Mouse (Mus musculus): ENCODE data around the gene Ldb1. TPM values are rescaled to one million over a fixed set of nuclear protein-coding genes. Genes with fewer than 3 reads are reported as not detected.
"Not testable (repeated sequence)": the region's sequence is repeated elsewhere in the genome, so short reads cannot be mapped to it uniquely, and the experiment has no call there.

The Ldb1 gene
- polyA plus RNA-seq, 1 experiment from 2014 or later = 74.6 TPM

DNA sequence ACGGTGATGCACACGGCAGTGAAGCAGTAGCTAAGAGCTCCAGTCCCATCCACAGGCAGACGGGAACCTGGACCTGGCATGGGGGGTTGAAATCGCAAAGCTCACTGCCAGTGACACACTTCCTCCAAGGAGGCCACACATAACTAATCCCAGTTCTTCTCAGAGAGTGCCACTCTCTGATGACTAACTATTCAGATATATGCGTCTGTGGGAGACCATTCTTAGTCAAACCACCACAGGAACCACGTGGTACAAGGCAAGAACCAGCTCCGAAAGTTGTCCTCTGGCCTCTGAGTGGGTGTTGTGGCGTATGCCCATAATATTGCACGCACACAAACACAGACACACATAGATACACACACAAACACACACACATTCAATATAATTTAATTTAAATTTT lies 42.7 kb downstream of the Ldb1 start:
- no peak for ATAC-seq (replicated peaks; ENCODE audit: low FRiP score, low TSS enrichment, low read depth)
- peaks cover 12% of the 10 kb centered on the region for H3K4me1 ChIP-seq (replicated peaks; ENCODE audit: control insufficient read depth, insufficient read depth, low read length)
- no peaks in the 10 kb centered on the region for H3K9me3 ChIP-seq (ENCODE audit: control insufficient read depth, low read length)
- no peaks in the 10 kb centered on the region for H3K27me3 ChIP-seq (replicated peaks; ENCODE audit: control insufficient read depth, insufficient read depth, low read length)
- H3K27ac ChIP-seq (ENCODE audit: low read depth) = no peak overlapping the region
- no peak overlapping the region for H3K4me2 ChIP-seq (ENCODE audit: low read length)
- no peak overlapping the region for H3K4me3 ChIP-seq (ENCODE audit: low read depth, low read length)
- H3K36me3 ChIP-seq (ENCODE audit: control insufficient read depth, insufficient read depth, low read length) = 0 out of 2 replicates have a peak, but pooled peaks cover 6% of the 10 kb centered on the region
- H3K9ac ChIP-seq (ENCODE audit: low read length) = no peak overlapping the region
- DNase-seq (ENCODE audit: low spot score) = no peak
- 81% methylated on average over 9 of the region's 9 CpGs for WGBS

GRCm38 (mm10) chr19:45999378-45999777 lies 45.6 kb downstream of the Ldb1 start:
- Histone ChIP-seq H3K4me2 (ENCODE audit: low read length) (peak overlapping the region; percentile 69; the same call in 1 of the 2 replicates), H3K36me3 (ENCODE audit: control insufficient read depth, insufficient read depth, low read length) (peaks cover 3% of the 10 kb centered on the region; the same call in 1 of the 2 replicates), H3K27ac (ENCODE audit: low read depth) (no peak overlapping the region), H3K27me3 (replicated peaks; ENCODE audit: control insufficient read depth, insufficient read depth, low read length) (no peaks in the 10 kb centered on the region), H3K4me3 (ENCODE audit: low read depth, low read length) (no peak overlapping the region), H3K9ac (ENCODE audit: low read length) (no peak overlapping the region), H3K9me3 (ENCODE audit: control insufficient read depth, low read length) (0 out of 2 replicates have a peak, but pooled peaks cover under 1% of the 10 kb centered on the region), H3K4me1 (replicated peaks; ENCODE audit: control insufficient read depth, insufficient read depth, low read length) (peaks cover 13% of the 10 kb centered on the region)
- ATAC-seq (replicated peaks; ENCODE audit: low FRiP score, low TSS enrichment, low read depth) (no peak), DNase-seq (ENCODE audit: low spot score) (no peak)
- 73% methylated on average over 1 of the region's 1 CpGs for WGBS

GRCm38 (mm10) chr19:45998694-45999217 lies 46.3 kb downstream of the Ldb1 start:
- peaks cover 8% of the 10 kb centered on the region for H3K4me1 ChIP-seq (replicated peaks; ENCODE audit: control insufficient read depth, insufficient read depth, low read length)
- ATAC-seq (replicated peaks; ENCODE audit: low FRiP score, low TSS enrichment, low read depth) (peak; percentile 9; the same call in 1 of the 2 replicates), DNase-seq (ENCODE audit: low spot score) (no peak)
- peak overlapping the region; percentile 69 for H3K4me2 ChIP-seq (ENCODE audit: low read length)
- no peaks in the 10 kb centered on the region for H3K27me3 ChIP-seq (replicated peaks; ENCODE audit: control insufficient read depth, insufficient read depth, low read length)
- WGBS = 9% methylated on average over 8 of the region's 8 CpGs
- peaks cover 3% of the 10 kb centered on the region; the same call in 1 of the 2 replicates for H3K36me3 ChIP-seq (ENCODE audit: control insufficient read depth, insufficient read depth, low read length)
- H3K9ac ChIP-seq (ENCODE audit: low read length) = peak overlapping the region; percentile 88; the same call in 1 of the 2 replicates
- 0 out of 2 replicates have a peak, but pooled peaks cover 4% of the 10 kb centered on the region for H3K9me3 ChIP-seq (ENCODE audit: control insufficient read depth, low read length)
- H3K27ac ChIP-seq (ENCODE audit: low read depth) = no peak overlapping the region
- H3K4me3 ChIP-seq (ENCODE audit: low read depth, low read length) = peak overlapping the region; percentile 59

DNA sequence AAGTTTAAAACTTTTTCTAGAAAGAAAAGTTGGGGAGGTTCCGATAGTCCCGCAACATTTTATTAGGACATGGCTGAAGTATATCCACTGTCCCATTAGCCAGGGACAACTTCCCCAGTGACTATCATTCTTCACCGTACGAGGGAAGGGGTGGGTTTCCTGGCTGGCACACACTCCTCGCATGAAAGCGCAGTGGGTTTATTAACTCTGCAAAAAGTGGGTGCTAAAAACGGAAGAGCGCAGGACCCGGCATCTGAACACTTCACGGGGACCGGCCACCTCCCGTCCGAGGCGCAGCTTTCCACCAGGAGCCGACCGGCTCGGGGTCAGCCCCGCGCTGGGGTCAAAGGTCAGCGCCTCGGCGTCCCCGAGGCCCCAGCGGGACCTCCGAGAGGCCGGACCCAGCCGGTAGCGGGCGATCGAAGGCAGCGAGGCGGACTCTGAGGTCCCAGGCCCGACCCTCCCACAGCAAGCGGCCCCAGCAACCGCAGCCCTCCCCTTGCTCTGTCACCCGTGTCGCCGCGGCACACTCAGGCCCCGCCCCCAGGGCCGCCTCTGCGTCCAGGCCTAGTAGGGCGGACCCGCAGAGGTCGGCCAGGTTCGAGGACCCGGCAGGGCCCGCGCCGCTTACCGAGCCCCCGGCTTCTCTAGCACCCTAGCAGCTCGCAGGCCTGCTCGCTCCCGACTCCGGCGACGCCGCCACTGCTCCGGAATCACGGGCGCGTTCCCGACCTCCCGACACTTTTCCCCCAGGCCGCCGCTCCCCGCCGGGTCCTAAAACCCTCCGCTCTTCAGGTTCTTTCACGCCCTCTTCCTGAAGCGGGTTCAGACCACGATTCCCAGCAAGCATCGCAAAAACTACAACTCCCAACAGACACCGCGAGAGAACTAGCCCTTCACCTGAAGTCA lies 47.0 kb downstream of the Ldb1 start, which contains the start of gene Armh3:
Gene Armh3 (minus strand): TSS at position 704 of the 909 bp plus-strand sequence.
- under 1% methylated on average over 67 of the region's 76 CpGs for WGBS
- DNase-seq (ENCODE audit: low spot score) = peak; percentile 96
- H3K4me1 ChIP-seq (replicated peaks; ENCODE audit: control insufficient read depth, insufficient read depth, low read length) = peaks cover 8% of the 10 kb centered on the region
- peak within 1 kb of the TSS; percentile 93 for H3K27ac ChIP-seq (ENCODE audit: low read depth)
- no peaks in the 10 kb centered on the region for H3K27me3 ChIP-seq (replicated peaks; ENCODE audit: control insufficient read depth, insufficient read depth, low read length)
- H3K9ac ChIP-seq (ENCODE audit: low read length) = peak within 1 kb of the TSS; percentile 88
- 0 out of 2 replicates have a peak, but pooled peaks cover 4% of the 10 kb centered on the region for H3K9me3 ChIP-seq (ENCODE audit: control insufficient read depth, low read length)
- H3K4me2 ChIP-seq (ENCODE audit: low read length) = peak within 1 kb of the TSS; percentile 69
- H3K36me3 ChIP-seq (ENCODE audit: control insufficient read depth, insufficient read depth, low read length) = peaks cover 3% of the 10 kb centered on the region; the same call in 1 of the 2 replicates
- H3K4me3 ChIP-seq (ENCODE audit: low read depth, low read length) = peak within 1 kb of the TSS; percentile 59
- peak; percentile 94 for ATAC-seq (replicated peaks; ENCODE audit: low FRiP score, low TSS enrichment, low read depth)

- Histone ChIP-seq H3K27me3 (replicated peaks; ENCODE audit: control insufficient read depth, insufficient read depth, low read length) (no peaks in the 10 kb centered on the region), H3K4me2 (ENCODE audit: low read length) (peak overlapping the region; percentile 69), H3K9me3 (ENCODE audit: control insufficient read depth, low read length) (0 out of 2 replicates have a peak, but pooled peaks cover 4% of the 10 kb centered on the region), H3K27ac (ENCODE audit: low read depth) (peak overlapping the region; percentile 93; the same call in 1 of the 2 replicates), H3K4me3 (ENCODE audit: low read depth, low read length) (peak overlapping the region; percentile 59), H3K9ac (ENCODE audit: low read length) (peak overlapping the region; percentile 88), H3K36me3 (ENCODE audit: control insufficient read depth, insufficient read depth, low read length) (peaks cover 3% of the 10 kb centered on the region; the same call in 1 of the 2 replicates), H3K4me1 (replicated peaks; ENCODE audit: control insufficient read depth, insufficient read depth, low read length) (peaks cover 8% of the 10 kb centered on the region; the same call in 1 of the 2 replicates)
- DNase-seq (ENCODE audit: low spot score) (no peak), ATAC-seq (replicated peaks; ENCODE audit: low FRiP score, low TSS enrichment, low read depth) (no peak)
- WGBS = 57% methylated on average over 5 of the region's 5 CpGs
Measured at GRCm38 (mm10) chr19:45997365-45997764, 47.6 kb downstream of the Ldb1 start.

DNA sequence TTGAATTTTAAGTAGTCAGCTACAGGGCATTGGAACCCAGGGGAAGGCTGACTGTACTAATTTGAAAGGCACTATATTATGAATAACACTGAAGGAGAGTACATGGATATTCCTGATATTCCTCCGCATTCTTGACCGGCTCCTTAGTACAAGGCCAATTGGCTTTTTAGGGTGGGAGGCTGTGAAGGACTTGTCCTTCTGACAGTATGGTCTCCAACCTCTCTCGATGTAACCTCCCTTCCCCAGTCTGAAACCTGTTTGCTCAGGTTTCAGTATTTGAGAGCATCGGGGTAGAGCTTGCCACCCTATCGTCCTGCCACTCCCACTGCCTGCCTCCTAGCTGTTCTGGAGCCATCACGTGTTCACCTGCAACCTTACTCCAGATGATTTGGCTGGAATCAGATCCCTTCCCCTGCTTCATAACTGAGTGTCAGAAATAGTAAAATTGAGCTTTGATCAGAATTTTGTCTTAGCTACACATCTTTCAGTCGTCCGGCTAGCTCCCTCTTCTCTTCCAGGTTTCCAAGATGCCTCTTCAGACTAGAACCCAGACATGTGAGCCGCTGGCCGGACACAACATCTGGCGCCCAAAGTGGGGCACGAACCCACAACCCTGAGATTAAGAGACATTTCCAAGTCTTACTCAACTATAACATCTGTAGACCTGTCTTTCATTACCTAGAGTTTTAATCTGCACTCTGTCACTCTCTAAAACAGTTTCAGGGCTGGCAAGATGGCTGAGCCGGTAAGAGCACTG lies 50.9 kb downstream of the Ldb1 start:
- DNase-seq (ENCODE audit: low spot score) = no peak
- Histone ChIP-seq H3K4me2 (ENCODE audit: low read length) (no peak overlapping the region), H3K4me3 (ENCODE audit: low read depth, low read length) (no peak overlapping the region), H3K4me1 (replicated peaks; ENCODE audit: control insufficient read depth, insufficient read depth, low read length) (peaks cover 8% of the 10 kb centered on the region; the same call in 1 of the 2 replicates), H3K9me3 (ENCODE audit: control insufficient read depth, low read length) (0 out of 2 replicates have a peak, but pooled peaks cover 4% of the 10 kb centered on the region), H3K27me3 (replicated peaks; ENCODE audit: control insufficient read depth, insufficient read depth, low read length) (no peaks in the 10 kb centered on the region), H3K27ac (ENCODE audit: low read depth) (no peak overlapping the region), H3K36me3 (ENCODE audit: control insufficient read depth, insufficient read depth, low read length) (peaks cover 3% of the 10 kb centered on the region; the same call in 1 of the 2 replicates), H3K9ac (ENCODE audit: low read length) (no peak overlapping the region)
- 95% methylated on average over 13 of the region's 13 CpGs for WGBS
- no peak for ATAC-seq (replicated peaks; ENCODE audit: low FRiP score, low TSS enrichment, low read depth)

DNA sequence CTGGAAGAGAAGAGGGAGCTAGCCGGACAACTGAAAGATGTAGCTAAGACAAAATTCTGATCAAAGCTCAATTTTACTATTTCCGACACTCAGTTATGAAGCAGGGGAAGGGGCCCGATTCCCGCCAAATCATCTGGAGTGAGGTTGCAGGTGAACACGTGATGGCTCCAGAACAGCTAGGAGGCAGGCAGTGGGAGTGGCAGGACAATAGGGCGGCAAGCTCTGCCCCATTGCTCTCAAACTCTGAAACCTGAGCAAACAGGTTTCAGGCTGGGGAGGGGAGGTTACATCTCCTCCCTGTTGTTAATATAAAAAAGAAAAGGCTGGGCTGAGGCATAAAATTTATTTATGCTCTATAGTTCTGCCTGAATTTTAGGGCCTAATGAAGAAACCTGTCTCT lies 51.6 kb downstream of the Ldb1 start:
- not testable (repeated sequence) for H3K9ac ChIP-seq (ENCODE audit: low read length); H3K27me3 ChIP-seq (replicated peaks; ENCODE audit: control insufficient read depth, insufficient read depth, low read length); H3K9me3 ChIP-seq (ENCODE audit: control insufficient read depth, low read length); H3K27ac ChIP-seq (ENCODE audit: low read depth); H3K4me3 ChIP-seq (ENCODE audit: low read depth, low read length); H3K4me1 ChIP-seq (replicated peaks; ENCODE audit: control insufficient read depth, insufficient read depth, low read length); H3K4me2 ChIP-seq (ENCODE audit: low read length); H3K36me3 ChIP-seq (ENCODE audit: control insufficient read depth, insufficient read depth, low read length); ATAC-seq (replicated peaks; ENCODE audit: low FRiP score, low TSS enrichment, low read depth); DNase-seq (ENCODE audit: low spot score)
- WGBS = 88% methylated on average over 6 of the region's 6 CpGs

DNA sequence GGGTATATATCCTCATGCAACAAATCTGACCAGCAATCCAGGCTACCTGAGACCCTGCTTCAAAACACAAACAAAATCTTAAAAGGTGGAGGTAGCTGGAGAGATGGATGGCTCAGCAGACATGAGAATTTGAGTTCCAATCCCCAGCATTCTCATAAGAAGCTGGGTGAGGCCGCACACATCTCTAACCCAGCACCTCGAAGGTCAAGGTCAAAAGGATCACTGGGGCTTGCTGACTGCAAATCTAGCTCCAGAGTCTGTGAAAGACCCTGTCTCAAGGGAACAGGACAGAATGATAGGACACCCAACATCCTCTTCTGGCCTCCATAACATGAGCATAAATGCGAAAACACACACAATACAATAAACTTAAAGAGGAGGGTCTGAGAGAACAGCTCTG lies 53.8 kb downstream of the Ldb1 start:
- H3K36me3 ChIP-seq (ENCODE audit: control insufficient read depth, insufficient read depth, low read length) = peaks cover 12% of the 10 kb centered on the region
- WGBS = 77% methylated on average over 3 of the region's 3 CpGs

More for the DNA sequence above, 53.8 kb downstream of the Ldb1 start:
- Histone ChIP-seq H3K27me3 (replicated peaks; ENCODE audit: control insufficient read depth, insufficient read depth, low read length) (no peaks in the 10 kb centered on the region), H3K4me1 (replicated peaks; ENCODE audit: control insufficient read depth, insufficient read depth, low read length) (no peaks in the 10 kb centered on the region), H3K4me3 (ENCODE audit: low read depth, low read length) (no peak overlapping the region), H3K9me3 (ENCODE audit: control insufficient read depth, low read length) (0 out of 2 replicates have a peak, but pooled peaks cover 4% of the 10 kb centered on the region), H3K4me2 (ENCODE audit: low read length) (no peak overlapping the region), H3K9ac (ENCODE audit: low read length) (no peak overlapping the region), H3K27ac (ENCODE audit: low read depth) (no peak overlapping the region)
- no peak for DNase-seq (ENCODE audit: low spot score)
- no peak for ATAC-seq (replicated peaks; ENCODE audit: low FRiP score, low TSS enrichment, low read depth)

All from intestine, embryonic 14.5 days (tissue).